Mouse (Mus musculus) small intestine, adult 2 months (tissue): ENCODE measurements at regions not wholly inside any gene's neighbourhood (a gene's known extent, or its start where the extent isn't known, plus 50 kb on each side); places are given as distances from the start of the nearest gene placed in this dataset.

ENCODE experiments used
- CTCF ChIP-seq: fragments of 200-500 bp; IDR thresholded peaks from 2 replicates; pipeline ENCODE4 v1.5.1; 2012; ENCODE audit warnings: low read depth, mild to moderate bottlenecking, control low read depth, inconsistent platforms, low read length, moderate library complexity, mixed read lengths; ENCODE audit not compliant: insufficient replicate concordance, insufficient read length; ENCODE audit errors: extremely low read depth
- POLR2A ChIP-seq: fragments of 200-500 bp; IDR thresholded peaks from 2 replicates; pipeline ENCODE4 v1.6.1; 2012; ENCODE audit warnings: low read depth, mild to moderate bottlenecking, control low read depth, inconsistent platforms, low read length, moderate library complexity

GRCm38 (mm10) chr13:84763916-84764315 is 425.3 kb upstream of the Ccnh start:
- TF ChIP-seq POLR2A (no peak), CTCF (no peak)
